Mouse (Mus musculus) MEL (cell line): ENCODE measurements around the gene Fcer2a. TPM values are rescaled to one million over a fixed set of nuclear protein-coding genes. Genes with fewer than 3 reads are reported as not detected.
A peak's percentile ranks its signal among the peaks of the same experiment; 100 is the strongest.

ENCODE experiments used
- DNase-seq: peaks from one replicate; pipeline ENCODE4 v3.0.0; 2011; ENCODE audit warnings: low read depth, low spot score
- H3K27ac ChIP-seq: 2 replicates; pipeline ENCODE4 v1.5.1; 2012; ENCODE audit warnings: low read depth, mild to moderate bottlenecking, control low read depth, low read length, moderate library complexity; ENCODE audit not compliant: control insufficient read depth
- H3K27me3 ChIP-seq, 2 experiments: fragments of 150-350 bp in 1 of 2; sonication (generic) in 1 of 2; 2 replicates each; pipeline ENCODE4 v1.6.1; 2012; ENCODE audit warnings: low read length in 2 of 2, mild to moderate bottlenecking in 2 of 2, improper control_type of control experiment in 1 of 2, moderate library complexity in 1 of 2; ENCODE audit not compliant: insufficient read depth in 2 of 2, control insufficient read depth in 1 of 2
- H3K36me3 ChIP-seq, 2 experiments: 2 replicates each; pipeline ENCODE4 v1.6.1; 2012 to 2014; ENCODE audit warnings: low read length in 2 of 2, improper control_type of control experiment in 1 of 2, inconsistent platforms in 1 of 2, mild to moderate bottlenecking in 1 of 2; ENCODE audit not compliant: insufficient read depth in 2 of 2, control insufficient read depth in 1 of 2
- H3K4me1 ChIP-seq, 2 experiments: fragments of 150-350 bp in 1 of 2; sonication (generic) in 1 of 2; 2 replicates each; pipeline ENCODE4 v1.6.1; 2012; ENCODE audit warnings: low read length in 2 of 2, improper control_type of control experiment in 1 of 2, mild to moderate bottlenecking in 1 of 2; ENCODE audit not compliant: insufficient read depth in 2 of 2, control insufficient read depth in 1 of 2
- H3K4me3 ChIP-seq, 2 experiments: fragments of 150-350 bp in 1 of 2; sonication (generic) in 1 of 2; 2 replicates each; pipeline ENCODE4 v1.5.1; 2012; ENCODE audit warnings: low read depth in 2 of 2, low read length in 2 of 2, mild to moderate bottlenecking in 2 of 2, moderate library complexity in 2 of 2, control low read depth in 1 of 2, improper control_type of control experiment in 1 of 2; ENCODE audit not compliant: control insufficient read depth in 1 of 2, insufficient read depth in 1 of 2
- H3K79me2 ChIP-seq: 2 replicates; pipeline ENCODE4 v1.6.1; 2012; ENCODE audit warnings: mild to moderate bottlenecking, low read length, moderate library complexity; ENCODE audit not compliant: control insufficient read depth, poor library complexity, insufficient read depth
- H3K9ac ChIP-seq: 2 replicates; pipeline ENCODE4 v1.6.1; 2012; ENCODE audit warnings: low read depth, mild to moderate bottlenecking, control low read depth, low read length, moderate library complexity; ENCODE audit not compliant: control insufficient read depth, poor library complexity, severe bottlenecking
- H3K9me3 ChIP-seq: fragments of 150-350 bp; sonication (generic); replicated peaks from 2 replicates; pipeline ENCODE4 v1.6.1; 2012; ENCODE audit warnings: mild to moderate bottlenecking, low read length, improper control_type of control experiment, moderate library complexity; ENCODE audit not compliant: insufficient read depth
- CHD2 ChIP-seq: IDR thresholded peaks from 2 replicates; pipeline ENCODE4 v1.6.1; 2011; ENCODE audit warnings: low read length, improper control_type of control experiment
- ELF1 ChIP-seq: IDR thresholded peaks from 2 replicates; pipeline ENCODE4 v1.6.1; 2014; ENCODE audit warnings: low read depth, mild to moderate bottlenecking, inconsistent platforms, low read length, improper control_type of control experiment, moderate library complexity
- ETS1 ChIP-seq: IDR thresholded peaks from 2 replicates; pipeline ENCODE4 v1.6.1; 2012; ENCODE audit warnings: low read depth, mild to moderate bottlenecking, inconsistent platforms, low read length, improper control_type of control experiment, moderate library complexity
- GABPA ChIP-seq: IDR thresholded peaks from 2 replicates; pipeline ENCODE4 v1.6.1; 2012; ENCODE audit warnings: low read depth, mild to moderate bottlenecking, inconsistent platforms, low read length, improper control_type of control experiment, moderate library complexity
- HCFC1 ChIP-seq: IDR thresholded peaks from 2 replicates; pipeline ENCODE4 v1.6.1; 2012; ENCODE audit warnings: low read depth, mild to moderate bottlenecking, inconsistent platforms, low read length, improper control_type of control experiment, moderate library complexity
- MAX ChIP-seq: IDR thresholded peaks from 2 replicates; pipeline ENCODE4 v1.6.1; 2011; ENCODE audit warnings: low read length, improper control_type of control experiment
- MEF2A ChIP-seq: IDR thresholded peaks from 2 replicates; pipeline ENCODE4 v1.6.1; 2014; ENCODE audit warnings: low read depth, mild to moderate bottlenecking, inconsistent platforms, low read length, improper control_type of control experiment; ENCODE audit not compliant: poor library complexity, insufficient replicate concordance, severe bottlenecking; ENCODE audit errors: extremely low read depth
- MXI1 ChIP-seq: IDR thresholded peaks from 2 replicates; pipeline ENCODE4 v1.6.1; 2011; ENCODE audit warnings: mild to moderate bottlenecking, low read depth, low read length, improper control_type of control experiment
- MYB ChIP-seq: IDR thresholded peaks from 2 replicates; pipeline ENCODE4 v1.6.1; 2011; ENCODE audit warnings: mild to moderate bottlenecking, low read depth, low read length, improper control_type of control experiment
- MYC ChIP-seq: IDR thresholded peaks from 2 replicates; pipeline ENCODE4 v1.6.1; 2011; ENCODE audit warnings: low read depth, mild to moderate bottlenecking, low read length, improper control_type of control experiment, moderate library complexity
- NELFE ChIP-seq: IDR thresholded peaks from 2 replicates; pipeline ENCODE4 v1.6.1; 2011; ENCODE audit warnings: low read depth, low read length, improper control_type of control experiment
- POLR2AphosphoS2 ChIP-seq: IDR thresholded peaks from 2 replicates; pipeline ENCODE4 v1.6.1; 2011; ENCODE audit warnings: low read length, improper control_type of control experiment
- POLR2AphosphoS5 ChIP-seq: IDR thresholded peaks from 2 replicates; pipeline ENCODE4 v1.6.1; 2012; ENCODE audit warnings: low read depth, borderline replicate concordance, mild to moderate bottlenecking, inconsistent platforms, low read length, moderate library complexity, mixed read lengths
- SMC3 ChIP-seq: IDR thresholded peaks from 2 replicates; pipeline ENCODE4 v1.6.1; 2011; ENCODE audit warnings: low read depth, low read length, improper control_type of control experiment
- TCF12 ChIP-seq: IDR thresholded peaks from 2 replicates; pipeline ENCODE4 v1.6.1; 2014; ENCODE audit warnings: low read depth, mild to moderate bottlenecking, inconsistent platforms, low read length, improper control_type of control experiment, moderate library complexity
- UBTF ChIP-seq: IDR thresholded peaks from 2 replicates; pipeline ENCODE4 v1.6.1; 2012; ENCODE audit warnings: low read depth, mild to moderate bottlenecking, inconsistent platforms, low read length, improper control_type of control experiment, moderate library complexity, borderline replicate concordance; ENCODE audit not compliant: insufficient read depth
- USF1 ChIP-seq: IDR thresholded peaks from 2 replicates; pipeline ENCODE4 v1.6.1; 2014; ENCODE audit warnings: low read depth, mild to moderate bottlenecking, inconsistent platforms, low read length, improper control_type of control experiment, moderate library complexity
- ZKSCAN1 ChIP-seq: IDR thresholded peaks from 2 replicates; pipeline ENCODE4 v1.6.1; 2012; ENCODE audit warnings: low read depth, mild to moderate bottlenecking, inconsistent platforms, low read length, improper control_type of control experiment, moderate library complexity
- ZMIZ1 ChIP-seq: IDR thresholded peaks from 2 replicates; pipeline ENCODE4 v1.6.1; 2012; ENCODE audit warnings: low read depth, mild to moderate bottlenecking, inconsistent platforms, low read length, improper control_type of control experiment, moderate library complexity
- ZNF384 ChIP-seq: IDR thresholded peaks from 2 replicates; pipeline ENCODE4 v1.6.1; 2012; ENCODE audit warnings: low read depth, mild to moderate bottlenecking, inconsistent platforms, low read length, improper control_type of control experiment
- polyA plus RNA-seq, 2 experiments: library from polyadenylated mRNA; stranded (reverse) in 1 of 2; unstranded in 1 of 2; fragments of >175 nt in 1 of 2; fragments of >200 nt in 1 of 2; gene quantifications; 2 replicates each; pipeline versions ENCODE4 v1.2.1 to v1.2.4; 2012; ENCODE audit warnings: low replicate concordance in 2 of 2, low read depth in 1 of 2; ENCODE audit not compliant: insufficient read length in 2 of 2, insufficient read depth in 1 of 2, missing spikeins in 1 of 2
- total RNA-seq: library from RNA; depleted of rRNA; stranded (reverse); fragments of 300-350 nt; gene quantifications from 2 replicates; pipeline ENCODE4 v1.2.3, GENCODE M21; 2012

The Fcer2a gene
- total and polyA plus RNA-seq, 3 experiments = 0.07 TPM; not detected in 2

DNA sequence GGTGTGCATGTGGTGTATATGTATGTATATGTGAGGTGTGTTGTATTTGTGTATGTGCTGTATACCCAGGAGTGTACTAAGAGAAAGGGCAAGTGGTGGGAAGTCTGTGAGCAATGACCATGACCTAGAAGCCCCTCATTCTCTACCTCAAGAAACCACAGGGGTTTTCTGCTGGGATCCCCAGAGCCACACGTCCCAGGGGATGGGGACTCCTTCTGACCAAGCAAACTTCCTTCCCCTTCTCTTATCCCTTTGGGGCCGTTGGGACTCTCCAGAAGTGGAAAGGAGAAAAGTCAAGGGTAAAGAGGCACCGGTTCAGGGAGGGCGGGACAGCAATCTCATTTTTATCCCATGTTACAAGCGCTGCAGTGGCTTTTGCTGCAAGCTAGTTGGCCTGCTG, 8.6 kb downstream of the Fcer2a start:
- no peaks in the 10 kb centered on the region for H3K79me2 ChIP-seq
- no peak overlapping the region for H3K4me3 ChIP-seq
- no peaks in the 10 kb centered on the region for H3K9me3 ChIP-seq
- H3K4me1 ChIP-seq = no peaks in the 10 kb centered on the region
- no peak overlapping the region for H3K27ac ChIP-seq
- TF ChIP-seq MAX (no peak), SMC3 (no peak), MEF2A (no peak), HCFC1 (no peak), UBTF (no peak)
- TF ChIP-seq, all 39 proteins: peak for 0
- no peaks in the 10 kb centered on the region for H3K36me3 ChIP-seq
- no peaks in the 10 kb centered on the region for H3K27me3 ChIP-seq
- no peak overlapping the region for H3K9ac ChIP-seq
- DNase-seq = no peak

- H3K36me3 ChIP-seq = 0 out of 4 replicates have a peak, but pooled peaks cover 0 to 2% of the 10 kb centered on the region in 2 experiments
- no peak for DNase-seq
- H3K27ac ChIP-seq = no peak overlapping the region
- H3K79me2 ChIP-seq = peaks cover under 1% of the 10 kb centered on the region; the same call in 1 of the 2 replicates
- H3K4me3 ChIP-seq = no peak overlapping the region
- no peaks in the 10 kb centered on the region for H3K9me3 ChIP-seq
- TF ChIP-seq POLR2AphosphoS2 (peak; percentile 55; the same call in 1 of the 2 replicates), CHD2 (no peak), POLR2AphosphoS5 (peak; percentile 74; the same call in 1 of the 2 replicates)
- no peaks in the 10 kb centered on the region for H3K27me3 ChIP-seq
- no peak overlapping the region for H3K9ac ChIP-seq
- no peaks in the 10 kb centered on the region for H3K4me1 ChIP-seq
Observed at GRCm38 (mm10) chr8:3684530-3684929, 9.4 kb downstream of the Fcer2a start.

- H3K27ac ChIP-seq = no peak overlapping the region
- H3K27me3 ChIP-seq = no peaks in the 10 kb centered on the region
- H3K9ac ChIP-seq = no peak overlapping the region
- no peak for DNase-seq
- no peaks in the 10 kb centered on the region for H3K9me3 ChIP-seq
- no peaks in the 10 kb centered on the region for H3K4me1 ChIP-seq
- H3K4me3 ChIP-seq = no peak overlapping the region
- H3K79me2 ChIP-seq = peaks cover 10% of the 10 kb centered on the region
- 0 out of 4 replicates have a peak, but pooled peaks cover 0 to 2% of the 10 kb centered on the region in 2 experiments for H3K36me3 ChIP-seq
- TF ChIP-seq ZNF384 (no peak), ZMIZ1 (no peak), GABPA (no peak), ZKSCAN1 (no peak), NELFE (no peak), TCF12 (no peak), MYC (no peak), MXI1 (no peak), ETS1 (no peak), MYB (no peak), USF1 (no peak), UBTF (no peak), ELF1 (no peak)
Observed at GRCm38 (mm10) chr8:3683408-3684176, 10.4 kb downstream of the Fcer2a start.
